Mouse (Mus musculus) neural tube, embryonic 11.5 days (tissue): Measurements from ENCODE around the gene Stx12. TPM values are rescaled to one million over a fixed set of nuclear protein-coding genes. Genes with fewer than 3 reads are reported as not detected.

Experiments used
- ATAC-seq: fragments of 200-750 bp; cut with Nextera tagmentation; 2 replicates; pipeline ENCODE4 v1.8.0; 2017; ENCODE audit warnings: moderate number of reproducible peaks, mild to moderate bottlenecking, moderate TSS enrichment, moderate library complexity; ENCODE audit not compliant: insufficient read depth, low FRiP score, low TSS enrichment
- DNase-seq: peaks from one replicate; pipeline ENCODE4 v3.0.0-alpha.2; 2015; ENCODE audit warnings: low spot score
- H3K27ac ChIP-seq: fragments of 300-500 bp; sonication (generic); 2 replicates; pipeline ENCODE4 v1.5.1; 2014; ENCODE audit warnings: low read depth, mild to moderate bottlenecking, low read length
- H3K27me3 ChIP-seq: fragments of 300-500 bp; sonication (generic); 2 replicates; pipeline ENCODE4 v1.6.1; 2014; ENCODE audit warnings: mild to moderate bottlenecking, low read length, mixed read lengths; ENCODE audit not compliant: control insufficient read depth, insufficient read depth
- H3K36me3 ChIP-seq: fragments of 300-500 bp; sonication (generic); 2 replicates; pipeline ENCODE4 v1.6.1; 2014; ENCODE audit warnings: mild to moderate bottlenecking, low read length, moderate library complexity, mixed read lengths; ENCODE audit not compliant: control insufficient read depth, insufficient read depth
- H3K4me1 ChIP-seq: fragments of 300-500 bp; sonication (generic); 2 replicates; pipeline ENCODE4 v1.6.1; 2014; ENCODE audit warnings: low read length, mixed read lengths; ENCODE audit not compliant: control insufficient read depth, insufficient read depth
- H3K4me2 ChIP-seq: fragments of 300-500 bp; sonication (generic); 2 replicates; pipeline ENCODE4 v1.6.1; 2014; ENCODE audit warnings: low read depth, mild to moderate bottlenecking, moderate library complexity
- H3K4me3 ChIP-seq: fragments of 300-500 bp; sonication (generic); 2 replicates; pipeline ENCODE4 v1.5.1; 2014; ENCODE audit warnings: low read depth, low read length
- H3K9ac ChIP-seq: fragments of 300-500 bp; sonication (generic); 2 replicates; pipeline ENCODE4 v1.6.1; 2014; ENCODE audit warnings: mild to moderate bottlenecking, low read length
- H3K9me3 ChIP-seq: fragments of 300-500 bp; sonication (generic); 2 replicates; pipeline ENCODE4 v1.6.1; 2016; ENCODE audit warnings: low read length; ENCODE audit not compliant: control insufficient read depth
- WGBS: fragments of 180-500 bp; shearing (Covaris S2); extraction: QIAGEN DNeasy Blood & Tissue Kit; methylation state at CpG from one replicate; pipeline ENCODE4 v1.1.7; 2014; 5-methylcytosine and 5-hydroxymethylcytosine counted together
- polyA plus RNA-seq: library from polyadenylated mRNA; unstranded; fragments of >200 nt; fragmentation: Nextera tagmentation; extraction: Ambion mirVana; gene quantifications from 2 replicates; pipeline ENCODE4 v1.2.1, GENCODE M21; 2014

Gene Stx12
- polyA plus RNA-seq, 1 experiment from 2014 or later = 103 TPM

- Histone ChIP-seq H3K36me3 (no peaks in the 10 kb centered on the region), H3K9ac (no peak overlapping the region), H3K4me2 (no peak overlapping the region), H3K27ac (no peak overlapping the region), H3K4me1 (no peaks in the 10 kb centered on the region), H3K9me3 (no peaks in the 10 kb centered on the region), H3K4me3 (no peak overlapping the region), H3K27me3 (no peaks in the 10 kb centered on the region)
- DNase-seq (no peak), ATAC-seq (no peak)
- 88% methylated on average over 7 of the region's 7 CpGs for WGBS
These were observed 77.6 kb downstream of the Stx12 start for GRCm38 (mm10) chr4:132806620-132807191.

DNA sequence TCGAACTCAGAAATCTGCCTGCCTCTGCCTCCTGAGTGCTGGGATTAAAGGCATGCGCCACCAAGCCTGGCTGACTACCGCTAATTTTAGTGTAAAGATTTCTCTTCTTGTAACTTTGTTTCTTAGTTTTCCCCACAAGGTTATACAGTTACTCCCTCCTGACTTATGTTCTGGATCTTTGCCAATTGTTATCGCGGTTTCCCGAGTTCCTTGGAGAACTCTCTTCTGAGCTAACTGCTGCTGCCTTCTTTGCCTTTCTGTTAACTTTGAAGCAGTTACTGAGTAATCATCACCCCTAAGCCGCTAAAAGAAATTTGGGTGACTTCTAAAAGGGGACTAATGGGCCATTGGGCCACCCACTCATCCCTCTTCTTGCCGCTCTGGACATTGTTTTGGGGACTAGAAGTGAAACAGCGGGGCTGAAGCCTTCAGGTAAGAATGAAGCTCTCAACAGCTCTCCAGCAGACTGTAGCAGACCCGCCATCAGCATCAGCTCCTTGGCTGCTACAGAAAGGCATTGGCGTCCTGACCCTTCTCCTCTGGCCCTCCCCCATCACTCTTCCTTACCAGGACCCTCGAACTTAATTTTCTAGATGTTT lies 78.6 kb downstream of the Stx12 start:
- Histone ChIP-seq H3K27ac (no peak overlapping the region), H3K27me3 (no peaks in the 10 kb centered on the region), H3K9ac (no peak overlapping the region), H3K4me3 (no peak overlapping the region), H3K9me3 (no peaks in the 10 kb centered on the region), H3K4me1 (no peaks in the 10 kb centered on the region), H3K36me3 (no peaks in the 10 kb centered on the region), H3K4me2 (no peak overlapping the region)
- DNase-seq (no peak), ATAC-seq (no peak)
- 93% methylated on average over 12 of the region's 12 CpGs for WGBS

DNA sequence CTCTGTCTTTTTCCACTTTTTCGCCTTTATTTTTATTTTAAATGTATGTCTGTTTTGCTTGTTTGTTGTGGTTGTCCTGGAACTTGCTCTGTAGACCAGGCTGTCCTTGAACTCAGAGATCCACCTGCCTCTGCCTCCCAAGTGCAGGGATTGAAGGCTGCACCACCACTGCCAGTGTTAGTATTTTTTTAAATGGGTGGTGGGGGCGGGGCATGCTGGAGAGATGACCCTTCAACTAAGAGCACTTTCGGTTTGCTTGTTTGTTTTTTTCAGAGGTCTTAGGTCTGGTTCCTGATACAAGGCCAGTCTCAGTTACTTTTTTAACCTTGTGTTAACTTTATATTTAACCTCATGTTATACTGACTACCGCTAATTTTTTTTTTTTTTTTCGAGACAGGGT lies 79.2 kb downstream of the Stx12 start:
- no peaks in the 10 kb centered on the region for H3K4me1 ChIP-seq
- no peak overlapping the region for H3K27ac ChIP-seq
- H3K9me3 ChIP-seq = no peaks in the 10 kb centered on the region
- no peak overlapping the region for H3K9ac ChIP-seq
- no peaks in the 10 kb centered on the region for H3K27me3 ChIP-seq
- ATAC-seq (no peak), DNase-seq (no peak)
- H3K36me3 ChIP-seq = no peaks in the 10 kb centered on the region
- WGBS = 76% methylated on average over 5 of the region's 5 CpGs
- H3K4me3 ChIP-seq = no peak overlapping the region
- no peak overlapping the region for H3K4me2 ChIP-seq

GRCm38 (mm10) chr4:132804331-132804730 lies 80.0 kb downstream of the Stx12 start:
- WGBS = 92% methylated on average over 6 of the region's 6 CpGs
- no peaks in the 10 kb centered on the region for H3K27me3 ChIP-seq
- no peak overlapping the region for H3K27ac ChIP-seq
- DNase-seq (no peak), ATAC-seq (no peak)
- no peak overlapping the region for H3K4me2 ChIP-seq
- H3K36me3 ChIP-seq = no peaks in the 10 kb centered on the region
- no peak overlapping the region for H3K9ac ChIP-seq
- no peak overlapping the region for H3K4me3 ChIP-seq
- H3K9me3 ChIP-seq = no peaks in the 10 kb centered on the region
- no peaks in the 10 kb centered on the region for H3K4me1 ChIP-seq

DNA sequence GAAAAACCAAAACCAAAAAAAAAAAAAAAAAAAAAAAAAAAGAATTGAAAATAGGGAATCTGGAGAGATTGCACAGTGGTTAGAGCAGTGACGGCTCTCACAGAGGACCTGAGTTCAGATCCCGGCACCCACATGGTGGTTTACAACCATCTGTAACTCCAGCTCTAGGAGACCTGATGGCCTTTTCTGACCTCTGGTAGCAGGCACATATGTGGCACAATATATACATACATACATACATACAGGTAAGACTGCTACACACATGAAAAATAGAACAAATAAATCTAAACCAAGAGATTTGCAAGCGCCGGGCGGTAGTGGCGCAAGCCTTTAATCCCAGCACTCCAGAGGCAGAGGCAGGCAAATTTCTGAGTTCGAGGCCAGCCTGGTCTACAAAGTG lies 80.4 kb downstream of the Stx12 start:
- Histone ChIP-seq H3K27ac (no peak overlapping the region), H3K36me3 (no peaks in the 10 kb centered on the region), H3K9ac (no peak overlapping the region), H3K9me3 (no peaks in the 10 kb centered on the region), H3K27me3 (no peaks in the 10 kb centered on the region), H3K4me3 (no peak overlapping the region), H3K4me2 (no peak overlapping the region), H3K4me1 (no peaks in the 10 kb centered on the region)
- ATAC-seq (no peak), DNase-seq (no peak)
- 96% methylated on average over 7 of the region's 7 CpGs for WGBS

Other genes starting within 250 kb of the Stx12 start
- 28.4 TPM in 2 replicates for gene Eya3, start 245.5 kb downstream of the Stx12 start, polyA plus RNA-seq
- 4.2 and 4.6 TPM in 2 replicates for gene Xkr8, start 152.0 kb downstream of the Stx12 start, polyA plus RNA-seq
- 1.8 and 2.0 TPM in 2 replicates for gene Smpdl3b, start 127.3 kb downstream of the Stx12 start, polyA plus RNA-seq
- gene Rpa2, start 116.2 kb downstream of the Stx12 start, polyA plus RNA-seq = 123 and 132 TPM in 2 replicates
- 1.1 and 1.3 TPM in 2 replicates for gene Themis2, start 88.1 kb downstream of the Stx12 start, polyA plus RNA-seq
- 82.7 and 101 TPM in 2 replicates for gene Ppp1r8, start 41.3 kb downstream of the Stx12 start, polyA plus RNA-seq
- gene Fam76a, start 38.0 kb upstream of the Stx12 start, polyA plus RNA-seq = 28.2 and 28.4 TPM in 2 replicates
- gene Fgr, start 89.6 kb upstream of the Stx12 start, polyA plus RNA-seq = 0.09 and 0.24 TPM in 2 replicates
- 6.1 and 7.2 TPM in 2 replicates for gene Ahdc1, start 126.8 kb upstream of the Stx12 start, polyA plus RNA-seq
- gene Wasf2, start 246.0 kb upstream of the Stx12 start, polyA plus RNA-seq = 33.0 and 39.0 TPM in 2 replicates